Mouse (Mus musculus) spleen, embryonic (tissue): ENCODE measurements at regions not wholly inside any gene's neighbourhood (a gene's known extent, or its start where the extent isn't known, plus 50 kb on each side); places are given as distances from the start of the nearest gene placed in this dataset.

Source experiments
- CTCF ChIA-PET: fragments of 350-600 bp; sonication (Branson Sonifier 250); formaldehyde crosslinking; loops from one replicate; lab custom pipeline; 2022; lab: Charles Lee

DNA sequence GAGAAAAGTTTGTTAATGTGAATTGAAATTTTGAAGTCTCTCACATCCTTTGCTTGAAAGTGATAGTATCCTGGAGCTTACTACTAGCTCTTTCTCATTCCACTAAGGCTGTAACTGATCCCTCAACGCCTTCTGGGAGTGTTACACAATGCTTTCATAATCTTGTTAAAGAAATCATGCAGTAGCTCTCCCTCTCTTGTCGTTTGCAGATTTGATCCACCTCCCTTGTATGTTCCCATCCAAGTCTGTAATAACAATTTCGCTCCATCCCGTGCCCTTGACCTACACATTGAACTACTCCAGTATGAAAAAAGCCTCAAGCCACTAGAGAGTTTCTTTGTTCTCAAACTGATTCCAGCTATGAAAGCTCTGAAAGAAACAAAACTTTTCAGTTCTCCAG, 63.9 kb upstream of the Fibin start:
- CTCF ChIA-PET, result no interaction called here

DNA sequence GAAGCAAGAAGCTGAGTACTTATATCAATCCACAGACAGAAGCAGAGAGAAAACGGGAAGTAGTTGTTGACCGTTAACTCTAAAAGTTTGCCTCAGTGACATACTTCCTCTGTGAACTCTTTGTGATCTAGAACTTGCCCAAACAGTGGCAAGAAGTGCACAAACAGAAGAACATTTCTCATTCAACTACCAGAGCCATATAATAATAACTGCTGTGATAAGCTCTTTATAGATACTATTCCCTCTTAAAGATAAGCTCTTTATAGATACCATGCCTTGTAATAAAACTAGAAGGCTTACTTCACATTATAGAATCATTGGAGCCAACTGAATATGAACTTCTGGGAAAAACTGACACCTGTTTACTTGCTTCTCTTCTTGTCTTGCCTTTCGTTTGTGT, 89.7 kb upstream of the Fibin start:
- CTCF ChIA-PET, result no interaction called here

DNA sequence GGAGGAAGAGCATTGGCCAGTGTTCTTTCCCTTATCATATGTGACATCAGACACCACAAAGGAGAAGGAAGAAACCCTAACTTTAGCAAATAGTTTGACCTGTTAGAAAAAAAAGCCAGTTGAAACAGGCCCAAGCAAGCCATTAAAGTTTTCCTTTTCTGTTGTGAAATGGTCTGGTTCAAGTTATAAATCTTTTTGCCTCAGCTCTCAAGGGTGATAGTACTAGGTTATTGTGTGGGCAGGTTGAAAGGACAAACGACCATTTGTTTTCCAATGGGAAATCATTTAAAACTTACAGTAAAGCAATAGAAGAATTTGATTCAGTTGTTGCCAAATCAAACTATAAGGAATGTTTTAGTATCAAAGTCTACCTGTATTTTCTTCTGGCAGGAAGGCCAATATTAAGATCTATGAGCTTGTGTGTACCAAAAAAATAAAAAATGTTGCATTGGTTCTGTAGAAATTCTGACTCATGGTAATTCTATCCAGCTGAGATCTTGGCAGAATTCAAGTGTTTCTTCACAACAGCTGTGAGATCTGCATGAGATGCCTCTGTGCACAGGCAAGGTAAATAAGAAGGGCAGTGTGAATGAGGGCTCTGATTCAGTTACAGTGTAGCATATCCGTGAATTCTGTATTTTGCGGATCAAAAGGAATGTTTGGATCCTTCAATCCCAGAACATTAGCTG, 109.5 kb upstream of the Fibin start:
- CTCF ChIA-PET, result no interaction called here

DNA sequence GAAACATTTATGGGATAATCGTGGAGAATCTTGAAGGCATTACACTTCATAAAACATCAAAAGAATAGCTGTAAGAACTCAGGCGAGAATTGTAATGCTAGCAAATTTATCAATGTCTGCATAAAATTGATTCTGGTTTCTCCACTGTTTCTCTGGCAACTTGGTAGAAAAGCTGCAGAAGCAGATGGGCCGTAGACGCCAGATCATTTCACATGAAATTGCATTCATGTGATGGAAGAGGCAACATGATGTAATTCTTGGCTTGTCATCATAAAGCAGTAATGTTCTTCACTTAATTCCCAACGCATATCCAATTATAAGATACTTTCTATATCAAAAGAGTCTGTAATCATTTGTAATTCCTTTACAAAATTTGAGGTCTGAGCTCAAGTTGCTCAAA, 113.6 kb upstream of the Fibin start:
- CTCF ChIA-PET, result no interaction called here

DNA sequence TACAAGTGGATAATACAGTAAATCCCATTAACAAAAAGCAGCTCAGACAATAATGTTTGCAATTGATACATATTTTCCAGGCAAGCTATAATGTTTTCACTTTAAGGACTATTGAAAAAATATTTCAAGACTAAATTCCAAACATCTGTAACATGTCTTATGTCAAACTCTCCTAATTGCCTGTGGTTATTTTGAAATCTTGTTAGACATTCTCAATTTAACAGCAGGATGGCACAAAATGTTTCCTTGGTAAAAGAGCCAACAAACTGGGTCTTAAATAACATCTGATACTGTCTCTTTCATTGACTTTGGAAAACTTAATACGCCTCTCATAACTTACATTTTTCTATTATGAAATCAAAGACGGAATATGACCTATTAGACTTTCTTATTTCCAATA, 115.8 kb upstream of the Slc5a12 start:
- CTCF ChIA-PET, result no interaction called here

DNA sequence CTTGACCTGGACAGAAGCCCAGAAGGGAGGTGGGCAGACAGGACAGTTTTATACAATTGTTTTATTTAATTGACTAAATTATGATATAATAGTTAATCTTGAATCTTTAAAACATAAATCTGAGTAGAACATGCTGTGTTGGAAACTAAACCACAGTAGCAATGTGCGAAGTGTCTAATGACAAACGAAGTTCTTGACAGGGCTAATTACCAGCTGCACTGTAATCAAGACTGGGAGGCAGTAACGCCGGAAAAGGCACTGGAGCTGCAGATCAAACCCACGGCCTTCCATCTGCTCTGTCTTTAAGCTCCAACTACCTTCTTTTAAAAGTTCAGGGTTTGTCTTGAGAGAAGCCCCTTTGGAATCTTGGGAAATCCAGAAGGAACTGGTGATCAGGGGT, 110.9 kb upstream of the Slc5a12 start:
- CTCF ChIA-PET, result no interaction called here

DNA sequence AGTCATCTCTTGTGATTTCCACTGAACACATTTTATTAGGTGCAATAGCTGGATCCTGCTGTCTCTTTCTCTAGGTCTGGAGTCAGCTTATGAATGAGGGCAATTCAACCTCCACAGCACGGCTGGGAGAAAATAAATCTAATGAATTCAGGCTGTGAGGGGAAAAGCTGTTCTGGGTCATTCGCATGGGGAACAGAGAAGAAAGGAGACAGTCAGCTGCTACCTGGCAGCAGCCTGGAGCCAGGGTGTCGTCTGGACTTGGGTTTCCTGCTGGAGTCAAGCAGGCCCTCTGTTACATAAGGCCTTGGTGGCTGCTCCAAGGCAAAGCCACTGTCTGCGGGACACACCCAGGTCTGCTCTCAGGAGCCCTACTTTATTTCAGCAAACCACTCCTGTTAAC, 110.4 kb upstream of the Slc5a12 start:
- CTCF ChIA-PET, result no interaction called here

DNA sequence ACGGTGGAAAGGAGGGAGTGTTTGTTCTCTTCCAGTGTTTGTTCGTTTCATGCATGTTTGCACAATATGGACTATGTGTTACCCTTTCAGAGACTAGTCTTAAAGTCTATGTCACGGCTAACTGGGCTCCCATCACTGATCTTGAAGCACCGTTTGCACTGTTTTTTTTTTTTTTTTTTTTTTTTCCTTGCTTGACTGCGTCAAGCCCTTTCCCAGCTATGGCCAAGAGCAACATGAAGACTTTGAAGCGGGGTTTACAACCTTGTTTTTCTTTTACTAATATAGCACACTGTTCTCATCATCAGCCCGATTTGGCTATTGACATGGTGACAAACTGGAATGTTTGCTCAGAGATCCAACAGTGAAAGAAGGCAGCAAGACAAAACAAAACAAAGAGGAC, 109.1 kb upstream of the Slc5a12 start:
- CTCF ChIA-PET, result no interaction called here

DNA sequence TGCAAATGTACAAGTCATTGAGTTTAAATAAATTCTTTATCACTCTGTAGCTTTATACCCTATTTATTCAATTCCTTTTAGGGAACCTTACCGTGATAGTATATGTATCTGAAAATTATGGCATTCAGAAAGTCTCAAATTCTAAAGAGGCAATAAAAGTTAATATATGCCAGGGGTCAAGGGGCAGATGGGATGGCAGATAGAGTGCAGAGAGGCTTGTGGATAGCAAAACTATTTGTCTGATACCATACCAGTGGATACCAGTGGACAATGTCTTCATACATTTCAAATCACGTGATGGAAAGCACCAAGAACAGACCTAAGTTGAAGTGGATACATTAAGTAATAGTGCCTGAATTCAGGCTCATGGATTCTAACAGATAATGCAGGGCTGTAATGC, 95.3 kb upstream of the Slc5a12 start:
- CTCF ChIA-PET, result no interaction called here

DNA sequence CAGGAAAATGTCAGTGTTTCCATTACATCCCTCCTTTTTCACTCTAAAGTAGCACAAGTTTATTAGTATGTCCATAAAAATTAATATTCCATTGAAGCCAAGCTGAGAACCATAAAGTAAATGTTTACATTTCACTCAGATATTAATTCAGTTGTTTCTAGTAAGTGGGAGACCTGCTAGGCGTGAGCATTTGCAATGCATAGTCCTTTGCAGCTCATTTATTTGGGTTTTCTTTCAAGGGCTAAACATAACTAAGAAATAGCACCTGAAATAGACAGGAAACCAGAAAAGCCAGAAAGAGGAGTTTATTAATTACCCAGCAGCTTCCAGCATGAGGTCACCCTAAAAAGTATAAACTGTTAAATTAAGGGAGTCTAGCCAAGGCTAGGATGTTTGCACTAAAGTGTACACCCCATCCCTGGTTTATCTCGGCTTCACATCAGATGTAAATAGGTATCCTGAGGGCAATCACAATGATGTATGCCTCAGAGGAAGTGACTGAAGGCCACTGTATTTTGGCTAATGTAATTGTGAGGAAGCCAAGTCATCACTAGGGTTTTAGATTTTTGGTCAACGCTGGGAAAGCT, 88.8 kb upstream of the Slc5a12 start:
- CTCF ChIA-PET, result no interaction called here

DNA sequence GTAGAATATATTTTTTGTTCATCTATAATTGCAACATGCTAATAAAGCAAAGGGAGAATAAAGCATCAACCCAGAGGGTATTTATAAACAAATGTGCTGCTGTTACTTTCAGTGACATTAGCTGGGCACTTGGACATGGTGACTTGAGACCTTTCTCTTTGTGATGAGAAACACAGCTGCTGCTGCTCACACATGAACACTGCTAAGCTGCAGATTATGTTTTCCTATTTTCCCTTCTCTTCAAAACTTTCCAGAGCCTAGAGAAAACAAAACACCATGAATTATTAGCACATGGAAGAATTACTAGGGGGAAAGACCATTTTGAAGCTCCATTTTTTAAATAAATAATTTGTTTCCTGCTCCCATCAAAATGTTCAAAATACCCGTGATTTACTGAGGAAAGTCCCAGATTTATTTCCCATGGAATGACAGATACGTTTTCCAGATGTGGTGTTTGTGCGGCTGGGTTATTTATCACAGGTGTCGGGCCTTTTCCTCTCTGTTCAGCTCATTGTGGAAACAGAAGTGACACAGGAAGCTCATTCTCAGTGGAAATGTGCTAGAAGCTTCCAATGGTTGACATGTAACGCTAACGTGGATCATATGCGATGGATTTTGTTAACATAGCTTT, 73.8 kb upstream of the Slc5a12 start:
- CTCF ChIA-PET, result no interaction called here

DNA sequence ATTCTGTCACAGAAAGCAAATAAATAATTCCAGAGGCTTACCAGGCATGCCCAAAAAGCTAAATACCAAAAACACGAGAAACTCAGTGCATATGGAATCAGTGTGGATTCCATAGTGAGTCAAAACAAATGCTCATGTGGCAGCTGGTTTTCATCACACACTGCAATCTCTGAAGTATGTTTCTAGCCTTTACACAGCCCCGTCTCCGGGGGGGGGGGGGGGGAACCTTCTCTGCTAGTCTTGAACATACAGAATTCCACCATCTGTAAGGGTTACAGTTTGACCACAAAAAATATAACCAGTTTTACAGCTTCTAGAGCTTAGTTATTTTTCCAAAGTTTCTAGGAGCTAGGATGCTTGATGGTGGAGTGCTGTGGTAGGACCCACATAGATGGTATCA, 68.9 kb upstream of the Slc5a12 start:
- CTCF ChIA-PET, result interaction anchor here (0.6 kb wide), 1 partner anchor 14 kb away, joined by 5 read pairs; no protein-coding TSS in a partner anchor

DNA sequence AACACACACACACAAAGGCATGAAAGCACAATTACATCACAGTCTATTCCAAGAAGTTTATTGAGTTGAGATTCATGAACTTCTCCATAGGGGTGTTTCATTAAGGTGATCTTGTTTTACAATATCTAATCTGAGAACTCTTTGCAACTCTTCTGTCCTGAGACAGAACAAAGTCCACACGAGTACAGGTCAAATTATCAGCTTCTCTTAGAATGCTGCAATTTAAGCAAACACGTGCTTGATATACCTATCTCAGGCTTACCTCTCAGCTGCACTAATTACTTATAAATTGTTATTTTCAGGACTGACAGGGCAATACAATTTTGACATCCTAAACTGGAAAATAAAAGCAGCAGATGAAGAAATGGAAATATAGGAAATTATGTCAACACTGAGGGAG, 57.0 kb upstream of the Slc5a12 start:
- CTCF ChIA-PET, result no interaction called here

DNA sequence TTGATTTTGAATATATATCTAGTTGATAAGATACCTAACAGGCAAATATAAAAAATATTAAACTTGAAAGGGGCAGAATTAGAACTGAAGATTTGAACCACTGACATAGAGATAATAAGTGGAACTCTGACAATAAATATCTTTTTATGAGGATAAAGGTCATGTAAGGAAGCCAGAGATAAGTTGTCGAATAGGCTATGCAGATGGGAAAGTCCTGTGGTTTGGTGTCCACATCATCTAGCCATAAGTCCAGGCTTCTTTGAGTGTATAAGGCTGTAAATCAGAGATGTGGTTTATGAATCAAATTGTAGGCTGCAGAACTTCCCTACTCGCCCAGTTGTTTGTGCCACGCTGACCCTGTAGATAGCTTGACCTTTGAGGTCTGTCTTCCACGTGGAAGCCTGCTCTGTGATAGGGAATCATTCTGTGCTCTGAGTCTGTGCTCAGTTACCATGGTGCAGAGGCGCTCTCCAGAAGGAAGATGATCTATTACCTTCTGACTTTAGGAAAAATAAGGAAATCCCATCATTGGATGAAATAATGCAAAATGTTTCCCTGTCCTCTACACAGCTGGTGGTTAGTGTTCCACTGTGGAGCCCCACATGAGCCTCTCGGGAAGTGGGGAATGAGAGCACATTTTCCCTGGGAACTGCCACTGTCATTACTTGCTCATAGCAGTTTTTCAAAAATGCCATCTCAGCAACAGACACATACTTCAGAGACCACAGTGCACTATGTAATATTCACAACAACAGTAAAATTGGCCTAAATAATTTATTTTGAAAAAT, 56.3 kb upstream of the Slc5a12 start:
- CTCF ChIA-PET, result interaction anchor here (0.6 kb wide), 1 partner anchor 24 kb away, joined by 4 read pairs; no protein-coding TSS in a partner anchor

DNA sequence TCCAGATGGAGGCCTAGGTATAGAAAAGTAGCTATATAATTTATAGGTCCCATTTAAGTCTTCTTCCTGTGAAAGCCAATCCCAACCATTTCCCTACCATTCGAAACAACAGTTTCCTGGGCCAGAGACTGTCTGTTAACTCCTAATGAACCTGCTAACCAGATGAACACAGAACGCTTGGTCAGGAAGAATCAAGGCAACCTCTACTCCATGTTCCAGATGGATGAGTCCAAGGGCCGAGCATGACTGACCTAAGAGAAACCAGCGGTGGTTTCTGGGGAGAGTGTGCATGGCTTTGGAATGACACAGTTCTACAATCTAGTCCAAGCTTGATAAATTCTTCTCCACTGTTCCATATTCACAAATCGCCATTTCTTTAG, 55.8 kb upstream of the Slc5a12 start:
- CTCF ChIA-PET, result interaction anchor here (0.6 kb wide), 1 partner anchor 24 kb away, joined by 4 read pairs; no protein-coding TSS in a partner anchor
